Mouse (Mus musculus) lung, adult 2 months (tissue): ENCODE data around the gene Zfp839.

Experiments
- CTCF ChIP-seq: fragments of 200-500 bp; IDR thresholded peaks from 2 replicates; pipeline ENCODE4 v1.5.1; 2011; ENCODE audit warnings: mild to moderate bottlenecking, low read length, control low read depth; ENCODE audit not compliant: insufficient read depth
- POLR2A ChIP-seq: fragments of 200-500 bp; IDR thresholded peaks from 2 replicates; pipeline ENCODE4 v1.6.1; 2011; ENCODE audit warnings: low read depth, mild to moderate bottlenecking, control low read depth, low read length, borderline replicate concordance; ENCODE audit errors: extremely low read depth

GRCm38 (mm10) chr12:110850010-110850928, at the start of gene Zfp839:
- TF ChIP-seq CTCF, result no peak
- TF ChIP-seq POLR2A, result peak; percentile 60; the same call in 1 of the 2 replicates
